Mouse (Mus musculus): Measurements from ENCODE around the gene Olfr1272.
"Not testable (repeated sequence)": the region's sequence is repeated elsewhere in the genome, so short reads cannot be mapped to it uniquely, and the experiment has no call there.

Olfr1272 gene

DNA sequence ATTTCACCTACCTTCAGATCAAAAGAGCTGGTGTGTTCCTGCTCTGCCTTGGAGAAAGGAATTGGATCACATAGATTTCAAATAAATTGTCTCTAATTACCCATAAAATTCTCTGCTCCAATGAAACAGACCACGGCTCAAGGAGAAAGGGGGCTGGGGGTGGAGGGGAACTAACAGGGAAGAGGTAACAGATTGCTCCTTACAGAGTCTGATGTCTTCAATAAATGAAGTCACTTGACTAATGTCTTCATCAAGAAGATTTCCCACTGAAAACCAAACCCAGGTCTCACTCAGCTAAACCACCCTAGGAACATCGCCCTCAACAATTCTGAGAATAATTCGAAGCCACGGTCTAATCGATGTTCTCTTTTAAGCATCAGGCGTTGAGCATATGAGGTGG, at the start of gene Olfr1272:
Gene Olfr1272, minus strand, starts transcription at position 101 of the 400 bp plus-strand sequence.
- no peak for DNase-seq

DNA sequence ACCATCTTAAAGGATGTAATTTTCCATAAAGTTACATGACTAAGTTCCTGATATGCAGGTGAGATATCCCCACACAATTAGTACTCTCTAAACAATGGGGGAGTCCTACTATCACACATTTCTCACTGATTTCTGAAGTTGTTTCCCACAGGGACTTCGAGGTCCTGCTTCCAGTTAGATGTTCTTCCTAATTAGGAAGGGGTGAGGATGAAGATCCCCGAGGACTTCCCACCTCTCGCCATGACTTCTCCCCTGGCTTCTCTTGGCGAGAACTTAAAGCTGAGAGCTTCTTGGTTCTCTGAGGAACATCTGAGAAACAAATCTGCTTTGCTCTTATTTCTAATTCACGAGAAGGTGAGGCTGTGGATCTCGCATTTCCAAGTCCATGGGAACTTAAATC, 29.3 kb upstream of the Olfr1272 start, which contains the start of gene Gm13769:
Gene Gm13769, plus strand, starts transcription at position 301 of the 400 bp plus-strand sequence.
- not testable (repeated sequence) for DNase-seq

DNA sequence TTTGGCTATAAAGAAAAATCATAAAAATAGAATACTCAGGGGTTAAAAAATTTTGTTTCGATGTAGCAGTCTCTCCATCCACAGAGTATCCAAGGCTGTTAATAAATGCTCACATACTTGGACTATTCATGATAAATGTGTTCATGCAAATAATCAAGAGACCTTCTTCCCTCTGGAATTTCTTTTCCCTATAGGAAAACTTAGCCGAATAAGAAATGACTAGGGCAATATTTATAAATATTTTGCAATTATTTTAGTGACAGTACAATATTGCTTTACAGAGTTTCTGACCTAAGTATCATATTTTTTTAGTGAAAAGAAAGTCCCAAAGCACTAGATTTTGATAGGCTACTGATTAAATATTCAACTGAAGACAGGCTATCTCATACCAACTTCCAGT, 21.7 kb downstream of the Olfr1272 start, which contains the start of gene Olfr1271:
Gene Olfr1271, minus strand, starts transcription at position 101 of the 400 bp plus-strand sequence.
- DNase-seq, result no peak

DNA sequence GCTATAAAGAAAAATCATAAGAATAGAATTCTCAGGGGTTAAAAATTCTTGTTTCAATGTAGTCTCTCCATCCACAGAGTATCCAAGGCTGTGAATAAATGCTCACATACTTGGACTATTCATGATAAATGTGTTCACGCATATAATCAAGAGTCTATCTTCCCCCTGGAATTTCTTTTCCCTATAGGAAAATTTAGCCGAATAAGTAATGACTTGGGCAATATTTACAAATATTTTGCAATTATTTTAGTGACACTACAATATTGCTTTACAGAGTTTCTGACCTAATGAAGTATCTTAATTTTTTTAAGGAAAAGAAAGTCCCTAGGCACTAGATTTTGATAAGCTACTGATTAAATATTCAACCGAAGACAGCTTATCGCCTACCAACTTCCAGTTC, 35.1 kb downstream of the Olfr1272 start, which contains the start of gene Olfr142:
Gene Olfr142, minus strand, starts transcription at position 101 of the 400 bp plus-strand sequence.
- no peak for DNase-seq

Data from thymus, postnatal 36 days (tissue).